Mouse (Mus musculus) 3134 (cell line): ENCODE results near the gene Vmn2r98.
"Not testable (repeated sequence)": the region's sequence is repeated elsewhere in the genome, so short reads cannot be mapped to it uniquely, and the experiment has no call there.

Experiments used
- DNase-seq: peaks from one replicate; pipeline ENCODE4 v3.0.0-alpha.2; 2011; ENCODE audit warnings: low spot score; ENCODE audit not compliant: insufficient read length; ENCODE audit errors: extremely low read depth

Vmn2r98 gene

DNA sequence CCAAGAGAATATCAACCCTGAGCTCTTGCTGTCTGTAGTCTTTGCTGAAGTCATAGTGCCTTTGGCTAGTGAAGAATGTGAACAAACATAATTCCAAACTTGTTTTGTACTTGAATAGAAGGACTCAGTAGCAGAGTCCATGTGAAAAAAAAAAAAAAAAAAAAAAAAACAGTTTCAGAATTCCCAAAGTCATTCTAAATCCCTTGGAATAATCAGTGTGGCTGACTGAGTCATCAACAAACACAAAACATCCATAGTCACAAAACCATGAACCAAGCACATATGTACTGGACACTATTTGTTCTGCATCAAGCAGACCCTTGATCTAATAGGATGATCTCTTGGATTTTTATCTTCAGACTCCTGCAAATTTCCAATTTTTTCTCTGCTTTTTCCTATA lies at the start of gene Vmn2r98:
Vmn2r98 (plus strand) TSS at position 301 of the 400 bp plus-strand sequence.
- not testable (repeated sequence) for DNase-seq

DNA sequence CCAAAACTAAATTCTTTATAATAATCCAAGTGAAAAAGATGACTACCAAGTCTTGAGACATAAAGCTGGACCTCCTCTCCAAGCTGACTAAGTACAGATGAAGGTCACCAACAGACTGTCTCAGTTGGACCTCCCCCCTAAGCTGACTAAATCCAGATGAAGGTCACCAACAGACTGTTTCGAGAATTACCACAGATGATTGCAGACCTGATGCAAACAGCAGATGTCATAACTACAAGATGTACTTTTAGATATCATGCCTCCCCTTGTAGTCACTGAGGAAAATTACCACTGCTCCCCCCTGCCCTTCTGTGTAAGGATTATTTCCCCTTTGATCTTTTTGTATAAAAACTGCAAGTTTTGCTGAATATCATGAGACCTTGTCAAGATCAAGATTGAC lies 21.8 kb upstream of the Vmn2r98 start:
- not testable (repeated sequence) for DNase-seq

DNA sequence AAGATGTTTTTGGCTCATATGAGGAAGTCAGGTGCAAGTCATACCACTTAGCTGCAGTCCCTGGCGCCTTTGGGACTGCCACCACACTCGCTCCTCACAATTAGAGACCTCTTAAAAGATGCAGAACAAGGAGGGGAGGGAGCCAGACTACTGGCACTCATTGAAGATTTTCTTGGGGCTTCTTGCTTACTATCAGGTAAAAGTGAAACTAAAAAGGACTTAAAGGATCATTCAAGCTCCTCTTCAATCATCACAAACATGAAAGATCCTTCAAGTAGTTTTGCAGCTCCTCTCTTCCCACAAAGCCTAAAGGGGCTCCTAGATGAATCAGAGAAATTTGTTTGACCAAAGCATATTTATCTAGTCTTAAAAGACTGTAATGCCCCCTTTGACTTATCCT lies 21.3 kb upstream of the Vmn2r98 start:
- DNase-seq = no peak

DNA sequence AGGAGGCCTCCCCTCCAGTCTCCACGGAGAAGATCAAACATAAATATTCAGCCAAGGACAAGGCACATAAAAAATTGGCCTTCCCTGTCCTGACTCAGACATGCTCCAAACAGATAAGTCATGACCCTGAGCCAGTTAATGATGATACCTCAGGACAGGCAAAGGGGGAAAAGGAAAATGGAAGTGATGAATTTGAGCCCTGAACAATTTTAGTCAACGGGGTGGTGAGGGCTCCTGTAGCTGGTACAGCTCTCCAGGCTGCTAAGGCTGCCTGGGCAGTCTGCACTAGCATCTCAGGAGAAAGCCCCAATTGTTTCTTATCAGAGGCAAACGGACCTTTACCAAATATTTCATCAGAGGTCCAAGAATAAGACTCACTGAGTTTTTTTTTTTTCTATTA lies 20.5 kb upstream of the Vmn2r98 start:
- DNase-seq = no peak
